Mouse (Mus musculus) erythroid progenitor cell, adult 5-6 weeks (primary cell): Measurements from ENCODE around the gene Setd2. TPM values are rescaled to one million over a fixed set of nuclear protein-coding genes. Genes with fewer than 3 reads are reported as not detected.

Experiments
- ATAC-seq: replicated peaks from 2 replicates; pipeline ENCODE4 v1.8.0; 2016; ENCODE audit warnings: moderate number of reproducible peaks, mild to moderate bottlenecking, moderate TSS enrichment, inconsistent platforms; ENCODE audit not compliant: poor library complexity, low FRiP score, severe bottlenecking
- total RNA-seq, 2 experiments: library from RNA; stranded (forward) in 1 of 2; stranded (reverse) in 1 of 2; fragments of 150-400 nt in 1 of 2; fragments of 186-747, 209-891 nt in 1 of 2; gene quantifications; 2 replicates each; pipeline versions ENCODE4 v1.2.3 to v1.2.4; 2015 to 2017; ENCODE audit warnings: low replicate concordance in 2 of 2

Gene Setd2
- total RNA-seq, 2 experiments from 2014 or later: 174 to 283 TPM

- no peak for ATAC-seq
Measured at GRCm38 (mm10) chr9:110651931-110652722, 119.7 kb downstream of the Setd2 start.

DNA sequence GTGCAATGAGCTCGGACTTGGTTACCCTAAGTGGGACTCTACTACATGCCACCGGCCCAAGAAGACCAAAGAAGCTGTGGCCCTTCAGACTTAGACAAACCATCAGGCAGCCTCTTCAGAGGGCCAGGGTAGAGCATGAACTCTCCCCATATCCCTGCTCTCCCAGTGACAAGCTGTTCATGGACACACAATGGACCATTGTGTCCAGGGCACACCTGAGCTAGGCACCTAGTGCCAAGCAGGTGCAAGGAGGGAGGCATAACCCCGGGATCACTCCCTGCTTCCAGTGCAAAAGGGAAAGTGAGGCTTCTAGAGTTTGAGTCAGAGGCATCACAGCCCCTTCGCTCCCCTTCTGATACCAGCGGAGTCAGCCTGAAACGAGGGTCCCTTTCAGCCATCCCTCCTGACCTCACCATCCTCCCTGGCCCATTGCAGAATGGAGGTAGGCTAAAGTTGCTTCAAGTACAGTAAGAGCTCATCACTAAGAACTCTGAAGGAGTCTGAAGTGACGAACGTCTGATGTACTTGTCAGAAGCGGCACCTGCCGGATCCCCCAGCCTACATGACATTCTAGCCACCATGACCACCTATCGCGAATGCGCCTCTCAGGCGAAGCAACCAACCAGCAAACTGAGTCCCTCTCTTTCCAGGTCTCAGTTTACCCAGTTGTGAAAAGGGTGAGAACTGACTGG, 120.7 kb downstream of the Setd2 start:
- no peak for ATAC-seq

- peak; percentile 80 for ATAC-seq
Measured at GRCm38 (mm10) chr9:110653655-110654461, 121.5 kb downstream of the Setd2 start, which contains the start of gene Nbeal2. TSS of gene Nbeal2 (minus strand) at chr9:110654161.

GRCm38 (mm10) chr9:110654726-110655650, 122.6 kb downstream of the Setd2 start:
- ATAC-seq: no peak

DNA sequence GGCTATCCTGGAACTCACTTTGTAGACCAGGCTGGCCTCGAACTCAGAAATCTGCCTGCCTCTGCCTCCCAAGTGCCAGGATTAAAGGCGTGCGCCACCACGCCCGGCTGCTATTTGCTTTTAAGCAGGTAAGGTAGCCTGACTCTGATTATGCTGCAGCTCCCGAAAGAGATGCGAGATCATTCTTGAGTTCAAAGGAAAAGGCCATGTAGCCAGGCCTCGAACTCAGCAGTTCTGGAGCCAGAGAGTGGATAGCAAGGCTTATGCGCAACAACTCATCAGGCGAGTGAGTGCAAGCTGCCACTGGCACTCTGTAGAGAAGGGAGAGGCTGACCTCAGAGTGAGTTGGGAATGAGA, 123.2 kb downstream of the Setd2 start:
- ATAC-seq: no peak

GRCm38 (mm10) chr9:110656249-110657221, 124.1 kb downstream of the Setd2 start, which contains the start of gene Ccdc12:
TSS of gene Ccdc12 (plus strand) at chr9:110656503.
- peak; percentile 82 for ATAC-seq

GRCm38 (mm10) chr9:110657474-110658078, 125.2 kb downstream of the Setd2 start:
- ATAC-seq: no peak

- ATAC-seq: no peak
Measured at GRCm38 (mm10) chr9:110659521-110659920, 127.1 kb downstream of the Setd2 start.

GRCm38 (mm10) chr9:110660208-110660607, 127.8 kb downstream of the Setd2 start:
- no peak for ATAC-seq

- ATAC-seq: no peak
Measured at GRCm38 (mm10) chr9:110660856-110661612, 128.6 kb downstream of the Setd2 start.

- no peak for ATAC-seq
Measured at GRCm38 (mm10) chr9:110662844-110663243, 130.4 kb downstream of the Setd2 start.

GRCm38 (mm10) chr9:110665912-110666311, 133.5 kb downstream of the Setd2 start:
- ATAC-seq: peak; percentile 91

DNA sequence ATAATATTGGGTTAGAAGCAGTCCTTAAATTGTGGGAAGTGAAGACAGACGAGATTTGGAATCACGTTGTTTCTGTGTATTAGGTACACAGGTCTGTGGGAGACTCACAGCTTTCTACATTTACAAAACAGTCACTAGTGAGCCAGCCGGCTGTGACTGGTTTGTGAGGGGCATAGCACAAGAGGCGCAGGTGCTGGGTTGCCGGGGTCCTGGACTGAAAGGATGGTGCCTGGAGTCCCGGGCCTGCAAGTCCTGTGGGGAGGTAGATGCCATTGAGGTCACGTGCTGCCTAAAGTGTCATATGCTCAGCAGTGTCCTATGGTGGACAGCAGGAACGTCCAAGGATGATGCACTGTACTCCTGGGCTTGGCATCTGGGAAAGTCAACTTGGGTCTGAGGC, 134.0 kb downstream of the Setd2 start:
- ATAC-seq: no peak

DNA sequence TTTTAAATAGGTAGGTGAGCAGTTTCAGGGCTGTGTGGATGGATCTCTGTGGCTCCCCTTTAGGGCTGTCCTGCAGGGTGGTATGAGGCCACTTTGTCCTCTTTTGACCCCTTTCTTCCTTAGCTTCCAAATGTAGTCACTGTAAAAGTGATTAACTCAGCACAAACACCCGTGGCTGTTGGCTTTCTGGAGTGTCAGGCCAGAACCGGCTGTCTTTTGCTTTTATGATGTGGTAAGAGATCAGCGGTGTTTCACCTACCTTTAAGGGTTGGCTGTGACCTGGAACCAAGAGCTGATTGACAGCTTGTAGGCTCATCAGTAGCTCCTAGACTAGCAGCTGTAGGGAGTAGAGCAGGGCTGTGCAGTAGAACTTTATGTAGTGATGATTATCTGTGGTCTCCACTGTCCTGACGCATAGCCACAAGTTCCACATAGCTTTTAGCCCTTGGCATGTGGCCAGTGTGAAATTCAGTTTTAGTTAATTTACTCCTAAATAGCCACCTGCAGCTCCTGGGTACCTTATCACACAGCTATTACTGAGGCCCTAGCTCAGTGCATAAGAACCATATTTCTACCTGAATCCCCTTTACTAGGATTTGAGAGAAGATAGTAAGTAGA, 134.9 kb downstream of the Setd2 start:
- no peak for ATAC-seq
